Mouse (Mus musculus) ES-CJ7 (cell line): ENCODE results near the gene Ntpcr.

ENCODE experiments used
- DNase-seq: peaks from one replicate; pipeline ENCODE4 v3.0.0; 2011; ENCODE audit warnings: low read depth, low spot score

Ntpcr gene

DNA sequence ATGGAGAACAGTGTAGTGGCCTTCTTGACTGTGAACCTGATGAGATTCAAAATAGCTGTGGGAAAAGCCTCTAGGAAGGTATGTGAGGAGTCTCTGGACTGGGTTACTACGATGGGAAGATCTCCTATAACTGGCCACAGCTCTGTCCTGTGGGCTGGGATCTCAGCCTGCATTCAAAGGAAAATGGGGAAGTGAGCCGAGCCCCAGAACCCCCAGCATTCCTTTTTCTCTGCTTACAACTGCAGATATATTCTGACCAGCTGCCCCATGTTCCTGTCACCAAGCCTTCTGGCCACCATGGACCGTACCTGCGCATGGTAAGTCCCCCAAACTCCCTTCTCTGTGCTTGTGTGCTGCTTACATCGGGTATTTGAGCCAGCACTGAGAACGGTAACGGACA lies at the start of gene Ntpcr:
Gene Ntpcr, plus strand, starts transcription at position 218 of the 400 bp plus-strand sequence.
- DNase-seq, result no peak

DNA sequence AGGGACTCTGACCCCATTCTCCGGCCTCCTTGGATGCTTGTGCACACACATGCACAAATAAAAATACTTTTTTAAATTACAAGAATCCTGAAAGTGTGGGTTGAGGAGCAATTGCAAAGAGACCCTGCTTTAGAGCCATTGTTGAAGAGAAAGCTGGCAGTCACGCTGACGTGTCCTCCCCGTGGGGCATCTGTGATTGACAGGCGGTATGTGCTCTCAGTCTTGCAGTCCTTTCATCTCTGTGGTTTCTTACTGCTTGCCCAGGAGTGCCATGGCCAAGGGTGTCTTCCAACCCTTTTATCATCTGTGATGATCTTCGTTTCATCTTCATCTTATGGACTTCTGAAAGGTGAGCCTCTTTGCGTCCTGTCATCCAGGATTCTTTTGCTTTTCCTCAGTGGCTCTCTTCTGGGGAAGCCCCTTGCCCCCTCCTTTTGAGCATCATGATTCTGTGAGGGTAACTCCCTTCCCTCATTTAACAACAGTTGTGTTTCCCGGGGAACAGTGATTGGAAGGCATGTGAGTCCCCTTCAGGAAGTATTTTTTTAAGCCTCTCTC lies 48.8 kb upstream of the Ntpcr start:
- no peak for DNase-seq

DNA sequence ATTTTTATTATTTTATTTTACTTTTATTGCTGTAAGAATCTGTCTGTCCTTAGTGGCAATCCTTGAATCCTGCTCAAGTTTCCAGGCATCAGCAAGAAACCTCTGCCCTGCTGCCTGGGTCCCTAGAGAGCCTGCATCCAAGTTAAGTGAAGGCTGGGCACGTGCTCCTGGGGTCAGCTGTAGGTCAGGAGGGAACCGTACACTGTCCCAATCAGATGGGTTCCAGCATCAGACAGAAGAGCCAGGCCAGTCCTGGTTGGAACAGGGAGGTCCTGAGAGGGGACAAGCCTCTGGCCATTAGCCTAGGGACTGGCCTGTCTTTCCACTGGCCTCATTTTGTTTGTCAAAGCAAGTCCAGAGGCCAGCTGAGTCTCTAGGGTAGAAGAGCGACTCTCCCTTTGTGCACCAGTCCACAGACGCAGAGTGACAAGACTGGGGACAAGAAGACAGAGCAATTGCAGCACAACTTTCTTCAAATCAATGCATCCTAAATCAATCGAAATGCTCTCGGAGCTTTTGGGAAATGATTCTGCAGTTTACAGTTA lies 44.5 kb upstream of the Ntpcr start:
- DNase-seq, result no peak

DNA sequence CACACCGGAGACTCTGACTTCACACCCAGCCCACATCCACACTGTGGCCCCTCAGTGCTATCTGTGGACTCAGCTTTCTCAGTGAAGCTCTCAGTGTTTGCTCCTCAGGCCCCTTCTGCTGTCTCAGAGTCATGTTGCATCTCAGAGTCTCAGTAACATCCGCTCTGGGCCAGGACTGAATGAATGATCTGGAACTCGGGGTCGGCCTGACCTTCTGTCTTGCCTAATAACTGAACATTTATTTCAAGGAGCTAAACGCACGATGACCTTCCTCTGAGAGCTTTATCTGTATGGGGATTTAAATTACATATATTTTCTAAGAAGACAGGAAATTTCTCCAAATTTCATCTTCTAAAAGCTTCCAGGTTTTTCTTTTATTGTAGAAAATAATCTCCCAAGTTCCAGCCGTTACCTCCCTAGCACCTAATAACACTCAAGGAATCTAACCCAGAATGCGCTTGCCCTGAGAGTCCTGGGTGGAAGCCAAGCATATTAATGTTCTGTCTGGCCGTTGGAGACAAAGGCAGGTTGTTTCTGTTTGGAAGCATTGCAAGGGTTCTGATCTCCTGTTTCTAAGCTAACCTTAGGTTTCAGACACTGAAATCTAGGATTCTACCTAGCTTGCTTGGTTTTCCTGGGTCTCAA lies 43.4 kb upstream of the Ntpcr start:
- DNase-seq, result no peak

DNA sequence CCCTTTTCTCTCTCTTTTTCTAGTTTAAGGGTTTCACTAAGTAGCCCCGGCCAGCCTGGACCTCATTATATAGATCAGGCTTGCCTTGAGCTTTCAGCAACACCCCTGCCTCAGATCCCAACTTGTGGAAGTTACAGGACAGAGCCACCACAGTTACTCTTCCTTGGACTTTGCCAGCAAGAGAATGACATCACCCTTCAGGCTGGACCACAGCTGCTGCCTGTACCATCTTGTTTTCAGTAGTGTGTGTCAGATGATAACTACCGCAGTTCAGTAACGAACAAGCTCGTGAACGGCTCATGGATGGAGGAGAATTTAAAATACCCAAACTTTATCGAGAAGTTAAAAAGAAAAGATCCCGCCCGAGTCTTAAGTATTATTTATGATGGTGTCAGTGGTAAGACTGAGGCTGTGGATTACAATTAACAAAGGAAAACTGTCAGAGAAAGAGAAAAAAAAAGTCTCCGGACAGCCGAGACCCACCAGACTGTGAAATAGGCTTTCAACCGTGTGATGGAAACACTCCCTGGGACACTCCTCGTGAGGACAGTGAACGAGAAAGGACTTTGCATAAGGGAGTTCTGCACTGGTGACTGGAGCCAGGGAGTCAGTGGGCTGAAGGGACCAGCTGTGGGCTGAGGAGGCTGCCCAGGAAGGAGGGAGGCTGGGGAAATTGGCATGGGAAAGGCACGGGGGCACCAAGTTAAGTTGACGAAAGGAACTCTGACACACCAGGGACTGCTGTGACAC lies 39.4 kb upstream of the Ntpcr start:
- DNase-seq, result no peak

DNA sequence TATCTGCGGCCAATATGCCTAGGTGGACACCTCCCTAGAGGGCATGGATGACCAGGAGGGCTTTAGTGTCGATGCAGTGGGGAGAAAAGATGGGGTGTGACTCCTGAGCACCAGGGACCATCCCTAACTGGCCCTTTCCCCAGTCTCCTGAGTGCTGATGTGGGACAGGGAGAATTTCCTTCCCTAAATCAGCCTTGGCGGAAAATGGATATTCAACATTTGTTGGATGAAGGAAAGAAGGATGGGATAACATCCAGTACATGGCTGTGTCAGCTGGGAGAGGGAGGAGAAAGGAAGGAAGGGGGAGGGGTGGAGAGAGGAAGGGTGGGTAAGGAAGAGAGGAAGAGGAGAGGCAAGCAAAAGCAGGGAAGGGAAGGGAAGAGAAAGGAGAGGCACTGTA lies 38.8 kb upstream of the Ntpcr start:
- DNase-seq, result no peak

DNA sequence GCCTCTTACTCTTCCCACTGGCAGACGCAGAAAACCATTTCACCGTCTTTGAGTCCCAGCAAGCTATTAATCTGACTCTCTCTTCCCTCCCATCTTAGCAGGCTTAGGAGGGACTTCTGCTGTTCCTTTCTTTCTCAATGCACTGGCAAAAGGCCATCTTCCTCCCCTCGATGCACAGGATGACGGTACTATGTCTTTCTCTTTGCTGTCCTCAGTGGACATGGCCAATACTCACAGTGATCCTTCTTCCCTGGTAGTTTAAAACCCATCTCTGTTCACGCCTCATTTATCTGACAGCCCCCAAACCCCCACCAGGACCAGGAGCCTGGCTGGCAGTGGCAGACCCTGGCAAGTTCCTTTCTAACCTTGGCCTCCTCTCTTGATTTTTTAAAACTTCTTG lies 37.3 kb upstream of the Ntpcr start:
- no peak for DNase-seq

DNA sequence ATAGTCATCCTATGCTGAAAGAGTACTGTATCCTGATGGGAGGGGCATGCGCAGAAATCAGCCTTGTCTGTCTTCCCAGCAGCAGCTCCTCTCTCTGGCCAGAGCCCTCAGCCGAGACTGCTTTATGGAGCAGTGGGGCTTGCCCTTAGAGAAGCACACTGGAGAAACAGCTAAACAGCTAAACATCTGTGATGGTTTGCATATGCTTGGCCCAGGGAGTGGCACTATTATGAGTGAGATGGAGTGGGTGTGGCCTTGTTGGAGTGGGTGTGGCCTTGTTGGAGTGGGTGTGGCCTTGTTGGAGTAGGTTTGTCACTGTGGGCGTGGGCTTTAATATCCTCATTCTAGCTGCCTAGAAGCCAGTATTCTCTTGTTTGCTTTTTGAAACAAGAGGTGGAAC lies 36.6 kb upstream of the Ntpcr start:
- peak; percentile 93 for DNase-seq

DNA sequence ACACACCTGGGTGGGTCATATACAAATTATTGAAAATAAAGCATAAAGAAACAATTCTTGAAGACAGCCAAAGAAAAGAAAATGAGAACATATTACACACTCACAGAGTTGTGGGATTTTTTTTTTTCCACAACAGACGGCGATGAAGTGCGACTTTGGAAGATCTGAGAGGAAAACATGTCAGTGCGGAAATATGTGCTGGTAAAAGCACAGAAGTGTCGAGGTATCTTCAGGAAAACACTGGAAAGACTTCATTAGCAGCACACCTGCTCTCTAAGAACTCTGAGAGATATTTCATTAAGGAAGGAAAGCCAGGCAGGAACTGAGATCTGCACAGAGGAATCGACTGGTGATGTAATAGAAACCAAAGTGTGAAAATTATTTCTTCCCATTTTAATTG lies 33.8 kb upstream of the Ntpcr start:
- DNase-seq, result no peak

DNA sequence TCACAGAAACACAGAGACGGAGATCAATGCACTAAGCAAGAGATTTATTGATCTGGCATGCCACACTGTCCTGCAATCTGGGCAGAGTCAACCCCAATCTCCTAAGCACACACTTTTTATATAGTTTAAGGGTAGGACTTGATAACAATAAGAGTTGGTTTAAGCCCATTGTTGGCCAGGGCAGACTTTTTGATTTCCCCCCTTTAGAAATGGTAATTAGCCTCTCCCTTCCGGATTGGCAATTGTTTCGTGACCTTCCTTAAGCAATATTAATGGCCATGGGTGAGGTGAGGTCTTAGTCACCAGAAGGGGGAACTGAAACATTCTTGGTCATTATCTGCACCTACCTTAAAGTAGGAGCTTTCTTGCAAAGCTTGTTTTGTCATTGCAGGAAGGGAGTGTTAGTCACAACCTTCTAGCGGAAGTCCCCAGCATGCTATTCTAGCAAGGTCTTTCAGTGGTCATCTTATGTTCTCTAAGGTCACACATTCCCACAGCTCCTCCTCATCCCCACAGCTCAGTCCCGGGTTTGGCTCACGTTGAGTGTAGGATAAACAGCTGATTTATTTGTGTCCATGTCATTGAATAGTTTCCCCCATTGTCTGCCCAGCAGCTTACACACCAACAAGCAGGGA lies 30.3 kb upstream of the Ntpcr start:
- DNase-seq, result peak; percentile 95

DNA sequence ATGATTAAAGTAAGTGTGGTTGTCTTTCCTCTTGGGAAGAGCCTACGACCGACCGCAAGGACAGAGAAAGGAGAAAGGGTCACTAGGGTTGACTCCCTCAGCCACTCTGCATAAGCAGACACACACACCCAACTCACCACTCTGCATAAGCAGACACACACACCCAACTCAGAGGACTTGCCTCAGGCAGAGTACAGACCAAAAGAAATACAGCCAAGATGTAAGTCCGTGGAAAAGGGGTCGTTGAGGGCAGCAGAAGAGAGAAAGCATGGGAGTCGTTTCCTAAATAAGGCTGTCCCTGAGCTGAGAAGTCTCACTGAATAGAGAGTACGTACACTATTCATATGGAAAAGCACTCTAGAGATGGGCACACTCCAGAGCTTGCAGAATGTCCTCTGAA lies 29.4 kb upstream of the Ntpcr start:
- peak; percentile 97 for DNase-seq

DNA sequence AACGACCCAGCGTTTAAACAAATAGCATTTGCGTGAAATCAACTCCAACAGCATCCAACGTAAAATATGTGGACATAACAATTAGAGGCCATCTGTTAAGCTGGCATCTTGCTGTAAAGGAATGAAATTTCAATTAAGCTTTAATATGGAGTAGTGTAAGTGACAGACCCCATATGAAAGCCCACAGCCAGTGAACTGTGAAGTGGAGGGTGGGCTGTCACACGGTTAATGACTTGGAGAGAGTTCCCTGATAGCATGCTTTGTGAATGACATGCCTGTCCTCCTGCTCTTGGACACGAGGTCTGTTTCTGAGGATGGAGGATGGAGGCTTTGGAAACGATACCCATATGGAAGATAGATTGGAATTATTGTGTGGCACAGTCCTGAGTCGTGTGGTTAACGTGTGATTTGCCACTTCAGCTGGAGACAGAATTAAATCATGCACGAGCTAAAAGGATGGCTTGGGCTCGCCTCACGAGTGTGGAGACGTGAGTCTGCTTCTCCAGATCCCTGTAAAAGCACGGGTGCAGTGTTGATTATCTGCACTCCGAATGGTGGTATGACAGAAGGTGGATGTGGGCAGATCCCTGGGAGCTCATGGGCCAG lies 26.8 kb upstream of the Ntpcr start:
- no peak for DNase-seq

DNA sequence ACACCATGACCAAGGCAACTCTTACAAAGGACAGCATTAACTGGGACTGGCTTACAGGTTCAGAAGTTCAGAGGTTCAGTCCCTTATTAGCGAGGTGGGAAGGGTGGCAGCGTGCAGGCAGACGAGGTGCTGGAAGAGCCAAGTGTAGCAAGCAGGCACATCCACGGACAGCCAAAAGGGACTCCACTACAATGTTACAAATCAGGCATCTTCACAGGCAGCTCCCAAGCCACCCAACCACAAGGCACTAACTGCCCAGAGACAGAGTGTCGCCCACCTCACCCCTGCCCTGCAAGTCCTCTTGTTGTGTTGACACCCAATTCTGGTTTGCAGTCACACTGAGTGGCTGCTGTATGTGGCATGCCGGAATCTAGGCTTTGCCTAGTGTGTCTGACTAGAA lies 25.3 kb upstream of the Ntpcr start:
- peak; percentile 65 for DNase-seq

DNA sequence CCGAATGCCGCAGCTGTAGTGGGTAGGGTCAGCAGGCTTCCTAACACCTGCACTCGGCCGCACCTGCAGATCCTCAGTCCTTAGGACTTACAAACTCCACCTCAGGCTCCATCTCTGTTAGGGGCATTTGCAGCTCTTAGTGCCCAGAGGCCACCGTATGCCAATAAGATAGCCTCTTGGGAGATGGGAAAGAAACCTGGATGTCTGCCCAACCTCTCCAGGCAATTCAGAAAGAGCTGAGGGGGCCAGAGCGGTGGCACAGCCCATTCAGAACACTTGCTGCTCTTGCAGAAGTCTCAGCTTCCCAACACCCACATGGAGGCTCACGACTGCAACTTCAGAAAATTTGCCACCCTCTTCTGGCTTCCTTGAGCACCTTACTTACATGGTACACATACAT lies 23.9 kb upstream of the Ntpcr start:
- DNase-seq, result no peak

DNA sequence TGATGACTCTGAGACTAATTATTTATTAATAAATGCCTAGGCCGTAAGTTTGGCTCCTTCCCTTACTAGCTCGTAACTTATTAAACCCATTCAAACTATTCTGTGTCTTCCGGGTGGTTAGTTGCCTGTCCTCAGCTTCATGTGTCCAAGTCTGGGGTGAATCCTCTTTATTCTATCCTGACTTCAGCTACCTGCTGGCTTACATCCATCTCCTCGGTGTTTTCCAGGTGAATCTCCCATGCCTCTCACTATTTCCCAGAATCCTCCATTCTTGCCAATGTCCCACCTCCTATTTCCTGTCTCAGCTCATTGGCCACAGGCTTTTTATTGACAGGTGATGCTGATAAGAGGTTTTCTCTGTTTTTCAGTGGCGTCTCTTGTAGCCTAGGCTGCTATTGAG lies 20.6 kb upstream of the Ntpcr start:
- no peak for DNase-seq

DNA sequence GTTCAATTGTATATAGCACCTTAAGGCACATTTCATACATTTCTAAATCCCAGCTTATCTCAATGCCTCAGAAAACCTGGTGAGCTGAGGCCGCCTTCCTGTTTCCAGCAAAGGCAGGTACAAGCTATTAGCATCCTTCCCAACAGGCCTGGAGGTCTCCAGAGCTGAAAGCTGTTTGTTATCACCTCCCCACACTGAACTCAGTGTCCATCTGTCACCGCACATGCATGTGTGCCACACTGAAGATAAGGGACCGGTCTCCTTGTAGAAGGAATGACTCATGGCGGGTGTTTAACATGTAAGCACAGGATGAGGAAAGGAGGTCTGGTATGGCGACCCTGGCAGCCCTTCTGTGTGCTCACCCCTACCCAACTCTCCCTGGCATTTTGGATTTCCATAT lies 18.2 kb upstream of the Ntpcr start:
- DNase-seq, result no peak

DNA sequence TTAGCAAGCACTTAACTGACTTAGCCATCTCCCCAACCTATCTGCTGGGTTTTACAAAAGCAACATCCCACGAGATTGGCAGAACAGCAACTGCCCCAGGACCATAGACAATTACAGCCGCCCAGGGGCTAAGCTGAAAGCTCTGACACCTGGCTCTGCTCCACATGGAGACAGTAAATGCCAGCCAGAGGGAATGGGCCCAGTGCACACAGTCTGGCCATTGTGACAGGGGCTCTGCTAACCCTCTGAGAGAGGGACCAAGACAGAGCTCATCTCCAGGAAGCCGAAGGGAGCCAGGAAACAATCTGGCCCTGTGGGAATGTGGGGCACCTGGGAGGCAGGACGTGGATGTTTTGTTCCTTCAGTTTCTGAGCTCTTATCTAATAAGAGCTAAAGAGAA lies 13.6 kb upstream of the Ntpcr start:
- no peak for DNase-seq

DNA sequence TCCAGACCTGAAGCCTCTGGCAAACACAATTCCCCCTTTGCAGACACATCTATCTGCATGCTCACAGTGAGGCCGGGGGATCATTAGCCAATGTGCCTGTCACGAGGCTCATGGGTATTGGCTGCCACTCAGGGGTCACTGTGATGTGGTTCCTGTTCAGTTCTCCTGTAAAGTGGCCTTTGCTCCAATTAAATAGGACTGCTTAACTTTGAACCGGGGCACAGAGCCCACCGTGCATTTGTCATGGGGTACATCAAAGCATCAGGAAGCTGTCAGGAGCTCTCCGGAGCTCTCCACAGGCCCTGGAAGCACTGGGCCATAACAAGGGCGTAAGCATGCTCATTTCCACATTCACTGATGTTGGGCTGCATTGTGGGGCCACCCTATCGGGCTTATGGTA lies 13.2 kb upstream of the Ntpcr start:
- no peak for DNase-seq

DNA sequence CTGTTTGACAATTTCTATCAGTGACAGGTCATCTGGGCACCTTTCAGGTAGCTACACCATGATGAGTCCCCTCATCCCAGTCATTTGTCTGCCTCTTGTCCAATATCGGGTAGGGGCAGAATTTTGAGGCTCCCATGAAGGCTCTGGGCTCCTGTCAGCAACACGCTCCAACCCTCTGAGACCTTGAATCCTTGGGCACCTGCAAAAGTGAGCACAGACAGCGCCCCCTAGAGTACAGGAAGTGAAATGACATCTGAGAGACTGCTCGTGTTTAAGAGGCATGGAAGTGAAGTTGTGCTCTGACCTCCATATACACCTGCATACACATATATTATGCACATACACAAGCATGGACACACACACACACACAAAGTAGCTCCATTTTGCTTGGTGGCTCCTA lies 10.8 kb upstream of the Ntpcr start:
- peak; percentile 84 for DNase-seq

DNA sequence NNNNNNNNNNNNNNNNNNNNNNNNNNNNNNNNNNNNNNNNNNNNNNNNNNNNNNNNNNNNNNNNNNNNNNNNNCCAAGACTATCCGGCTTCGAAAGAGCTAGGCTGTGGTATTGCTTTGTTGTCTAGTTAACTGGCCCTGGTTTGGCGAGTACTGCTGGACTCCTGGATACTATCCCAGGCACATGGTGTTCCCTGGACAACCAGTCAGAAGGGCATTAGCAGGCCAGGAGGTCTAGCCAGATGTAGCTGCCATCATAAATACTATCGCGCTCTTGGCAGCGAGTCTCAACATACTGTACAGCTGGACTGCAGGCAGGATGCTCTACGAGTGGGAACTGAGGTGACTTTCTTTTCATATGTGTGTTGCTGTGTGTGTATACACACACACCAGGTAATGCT lies 7.1 kb upstream of the Ntpcr start:
- DNase-seq, result no peak

DNA sequence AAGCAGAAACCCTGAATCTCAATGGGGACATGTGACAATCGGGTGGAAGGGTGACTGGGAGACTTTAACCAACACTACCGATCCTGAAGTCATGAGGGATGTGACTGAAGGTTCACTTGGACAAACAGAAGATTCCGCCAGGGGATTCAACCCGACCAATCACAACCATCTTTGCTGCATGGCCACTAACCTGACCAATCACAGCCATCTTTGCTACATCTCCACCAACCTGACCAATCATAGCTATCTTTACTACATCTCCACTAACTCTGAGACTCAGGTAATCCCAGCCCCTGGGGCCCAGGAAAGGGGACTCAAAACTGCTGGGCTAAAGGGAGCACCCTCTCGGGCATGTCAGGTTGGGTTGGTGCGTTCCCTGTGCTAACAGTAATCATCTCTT lies 6.3 kb upstream of the Ntpcr start:
- DNase-seq, result peak; percentile 53
